Mouse (Mus musculus) urinary bladder, postnatal 4 days (tissue): ENCODE results near the gene Hist1h2an.
A peak's percentile ranks its signal among the peaks of the same experiment; 100 is the strongest.
"Not testable (repeated sequence)": the region's sequence is repeated elsewhere in the genome, so short reads cannot be mapped to it uniquely, and the experiment has no call there.

Experiments
- DNase-seq, 2 experiments: peaks; one replicate each; pipeline ENCODE4 v3.0.0; 2021 to 2022; ENCODE audit warnings: low spot score in 2 of 2

Hist1h2an gene

DNA sequence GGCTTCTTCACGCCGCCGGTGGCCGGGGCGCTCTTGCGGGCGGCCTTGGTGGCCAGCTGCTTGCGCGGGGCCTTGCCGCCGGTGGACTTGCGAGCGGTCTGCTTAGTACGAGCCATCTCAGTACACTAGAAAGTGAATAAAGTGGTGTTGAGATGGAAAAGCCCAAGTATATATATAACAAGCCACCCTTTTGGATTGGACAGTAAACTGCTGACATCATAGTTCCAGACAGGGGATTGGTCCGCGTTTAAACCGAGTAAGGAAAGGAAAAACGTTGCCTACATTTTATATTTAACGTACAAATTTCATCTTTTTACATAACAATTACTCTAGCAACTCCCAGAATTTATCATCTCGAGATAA is 3.8 kb downstream of the Hist1h2an start, which contains the start of gene Hist1h3i:
Gene Hist1h3i (minus strand): TSS at position 116 of the 363 bp plus-strand sequence.
- DNase-seq: peak in 1 of 2 experiments; percentile 30

DNA sequence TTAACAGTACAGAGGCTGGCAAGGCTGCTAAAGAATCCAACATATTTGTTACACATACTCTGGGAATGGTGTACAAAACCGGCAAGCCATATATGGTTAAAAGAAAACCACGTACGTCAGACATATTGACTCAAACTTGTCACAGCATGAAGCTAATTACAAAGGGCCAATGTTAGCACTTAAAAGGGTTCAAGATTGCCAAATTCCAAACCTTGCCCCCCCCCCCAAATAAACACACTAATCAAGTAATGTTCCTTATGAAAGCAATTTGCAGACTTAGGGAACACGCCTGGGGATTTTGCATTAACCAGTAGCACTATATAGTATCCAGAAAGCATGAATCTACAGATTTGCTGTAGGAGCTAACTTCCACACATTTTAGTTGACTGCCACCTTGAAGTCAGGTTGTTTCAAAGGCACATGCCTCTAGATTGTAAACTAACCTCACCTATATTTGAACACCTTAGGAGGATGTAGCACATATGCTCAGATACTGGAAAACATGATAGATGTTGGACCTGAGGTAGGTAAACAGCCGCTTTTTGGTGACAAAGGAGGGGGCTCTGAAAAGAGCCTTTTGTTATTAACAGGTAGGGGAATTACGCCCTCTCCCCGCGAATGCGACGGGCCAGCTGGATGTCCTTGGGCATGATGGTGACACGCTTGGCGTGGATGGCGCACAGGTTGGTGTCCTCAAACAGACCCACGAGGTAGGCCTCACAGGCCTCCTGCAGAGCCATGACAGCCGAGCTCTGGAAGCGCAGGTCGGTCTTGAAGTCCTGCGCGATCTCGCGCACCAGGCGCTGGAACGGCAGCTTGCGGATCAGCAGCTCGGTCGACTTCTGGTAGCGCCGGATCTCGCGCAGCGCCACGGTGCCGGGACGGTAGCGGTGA is 4.4 kb downstream of the Hist1h2an start:
- not testable (repeated sequence) for DNase-seq

GRCm38 (mm10) chr13:21781639-21782038 is 5.4 kb downstream of the Hist1h2an start:
- no peak for DNase-seq

GRCm38 (mm10) chr13:21781021-21781555 is 5.9 kb downstream of the Hist1h2an start:
- DNase-seq: no peak

DNA sequence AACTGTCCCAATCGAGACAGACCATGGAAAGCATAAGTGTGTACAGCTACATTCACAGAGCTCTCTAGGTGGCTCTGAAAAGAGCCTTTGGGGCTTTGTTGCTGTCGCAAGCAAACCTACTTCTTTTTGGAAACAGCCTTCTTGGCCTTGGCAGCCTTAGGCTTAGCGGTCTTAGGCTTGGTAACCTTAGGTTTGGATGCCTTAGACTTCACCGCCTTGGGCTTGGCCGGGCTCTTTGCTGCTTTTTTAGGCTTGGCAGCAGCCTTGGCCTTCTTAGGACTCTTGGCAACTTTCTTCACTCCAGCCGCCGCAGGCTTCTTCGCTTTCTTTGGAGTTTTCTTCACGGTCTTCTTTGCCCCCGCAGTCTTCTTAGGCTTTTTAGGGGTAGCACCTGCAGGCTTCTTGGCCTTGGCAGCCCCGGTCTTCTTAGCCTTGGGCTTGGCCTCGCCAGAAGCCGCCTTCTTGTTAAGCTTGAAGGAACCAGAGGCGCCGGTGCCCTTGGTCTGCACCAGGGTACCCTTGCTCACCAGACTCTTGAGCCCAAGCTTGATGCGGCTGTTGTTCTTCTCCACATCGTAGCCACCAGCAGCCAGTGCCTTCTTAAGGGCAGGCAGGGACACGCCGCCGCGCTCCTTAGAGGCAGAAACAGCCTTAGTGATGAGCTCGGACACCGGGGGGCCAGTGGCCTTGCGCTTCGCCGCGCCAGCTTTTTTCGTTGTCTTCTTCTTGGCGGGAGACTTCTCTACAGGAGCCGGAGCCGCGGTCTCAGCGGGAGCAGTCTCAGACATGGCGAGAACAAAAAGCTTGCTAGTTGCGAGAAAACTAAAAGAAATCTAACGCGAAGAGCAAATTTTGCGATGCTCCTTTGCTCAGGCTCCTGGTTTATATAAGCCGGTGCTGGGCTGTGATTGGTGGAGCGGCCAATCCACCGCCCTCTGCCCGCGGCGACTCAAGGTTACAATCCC is 7.0 kb downstream of the Hist1h2an start, which contains the start of gene Hist1h1b:
Gene Hist1h1b (minus strand): TSS at position 859 of the 965 bp plus-strand sequence.
- DNase-seq: peak; percentile 51 to 63

DNA sequence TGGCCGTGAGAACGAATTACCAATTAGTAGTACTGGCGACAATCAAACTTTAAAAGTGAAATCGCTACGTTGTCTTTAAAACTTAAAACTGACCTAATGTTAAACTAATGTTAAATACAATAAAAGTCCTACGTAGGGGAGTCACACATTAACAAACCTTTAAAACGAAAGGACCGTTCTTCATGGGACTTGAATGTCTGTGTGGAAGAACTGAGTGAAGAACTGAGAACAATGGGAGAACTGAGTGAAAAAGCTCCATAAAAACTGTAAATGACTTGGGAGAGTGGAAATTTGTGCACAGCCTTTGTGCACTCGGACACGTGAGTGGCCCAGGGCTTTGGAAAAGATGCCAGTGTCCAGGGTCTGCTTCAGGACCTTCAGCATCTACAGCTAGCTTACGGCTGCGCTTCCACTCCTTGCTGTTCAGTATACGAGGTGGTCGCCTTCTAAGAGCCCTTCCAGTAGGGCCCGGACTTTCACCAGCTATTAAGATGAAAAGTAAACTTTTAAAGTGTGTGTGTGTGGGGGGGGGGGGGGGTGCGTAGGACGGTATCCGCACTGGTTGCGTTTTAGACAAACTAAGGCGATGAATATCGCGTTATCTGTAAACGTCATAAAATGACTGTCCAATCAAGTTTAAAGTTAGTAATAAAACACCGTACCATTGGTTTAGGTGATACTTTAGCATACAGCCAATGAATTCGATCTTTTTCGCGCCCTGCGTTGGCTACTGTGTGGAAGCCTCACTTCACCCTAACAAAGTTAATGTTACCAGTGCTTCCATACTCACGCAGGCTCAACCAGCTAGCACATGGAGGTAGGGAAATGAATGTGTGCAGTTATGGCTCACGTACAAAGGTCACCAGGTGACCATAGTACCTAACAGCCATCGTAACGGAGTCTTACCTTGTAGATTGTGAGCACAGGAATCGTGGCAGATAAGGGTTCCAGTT is 7.9 kb downstream of the Hist1h2an start:
- DNase-seq: peak; percentile 54 to 66

DNA sequence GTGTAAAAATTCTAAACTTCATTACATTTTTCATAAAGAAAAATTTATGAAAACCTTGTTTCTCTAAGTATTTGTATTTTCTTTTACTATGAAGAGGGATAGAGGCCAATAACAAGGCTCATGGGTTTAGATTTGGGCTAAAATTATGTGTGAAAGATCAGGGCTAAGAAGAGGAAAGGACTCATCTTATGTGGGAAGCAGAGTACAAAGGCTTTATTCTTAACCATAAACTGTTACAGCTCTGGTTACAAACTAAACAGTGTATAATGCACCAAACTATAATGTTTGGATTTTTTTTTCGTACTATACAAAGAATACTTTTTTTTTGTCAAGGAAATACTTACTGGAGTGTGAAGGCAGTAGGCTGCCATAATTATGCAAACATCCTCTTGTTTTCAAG is 31.3 kb downstream of the Hist1h2an start:
- no peak for DNase-seq

- DNase-seq: not testable (repeated sequence)
These were observed 32.6 kb downstream of the Hist1h2an start for GRCm38 (mm10) chr13:21754294-21755001.

- DNase-seq: peak in 1 of 2 experiments; percentile 50
These were observed 33.3 kb downstream of the Hist1h2an start, which contains the start of the genes Hist1h2ak and Hist1h2bn for GRCm38 (mm10) chr13:21753524-21754285. TSS of gene Hist1h2ak (minus strand) at chr13:21753827. TSS of gene Hist1h2bn (plus strand) at chr13:21754123.

DNA sequence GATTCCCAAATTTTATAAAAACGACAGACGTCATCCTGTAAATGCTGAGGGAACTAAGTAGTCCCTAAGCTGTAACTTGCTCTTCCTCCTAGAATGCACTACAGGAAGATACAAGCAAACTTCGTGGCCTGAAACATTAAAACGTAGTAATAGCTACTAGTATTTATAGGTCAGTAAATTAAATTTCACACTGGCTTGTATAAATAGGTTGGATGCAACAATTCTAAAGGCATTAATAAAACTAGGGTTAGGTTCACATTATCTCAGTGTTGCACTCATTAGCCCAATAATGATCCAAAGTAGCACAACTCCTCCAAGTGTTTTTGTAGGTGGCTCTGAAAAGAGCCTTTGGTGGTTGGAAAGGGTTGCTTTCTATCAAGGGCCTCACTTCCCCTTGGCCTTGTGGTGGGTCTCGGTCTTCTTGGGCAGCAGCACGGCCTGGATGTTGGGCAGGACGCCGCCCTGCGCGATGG is 33.9 kb downstream of the Hist1h2an start:
- DNase-seq: no peak

DNA sequence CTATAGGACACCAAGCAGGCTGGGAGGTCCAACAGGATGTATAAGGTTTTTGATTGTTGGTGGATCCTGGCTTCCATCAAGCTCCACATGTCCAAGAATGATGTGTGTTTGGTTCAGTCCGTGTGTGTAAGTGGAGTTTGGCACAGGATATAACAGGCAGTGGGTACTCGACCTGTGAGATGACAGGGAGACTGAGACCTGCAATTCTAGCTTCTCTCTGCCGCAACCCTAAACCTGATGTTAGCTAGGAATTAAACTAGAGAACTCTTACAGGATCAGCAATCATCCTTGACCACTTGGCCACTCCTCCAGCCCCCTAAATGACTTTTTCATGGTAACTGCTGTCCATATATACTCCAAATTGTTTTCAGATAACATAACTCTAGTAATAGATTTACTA is 34.7 kb downstream of the Hist1h2an start:
- no peak for DNase-seq

GRCm38 (mm10) chr13:21751827-21752226 is 35.2 kb downstream of the Hist1h2an start:
- no peak for DNase-seq

DNA sequence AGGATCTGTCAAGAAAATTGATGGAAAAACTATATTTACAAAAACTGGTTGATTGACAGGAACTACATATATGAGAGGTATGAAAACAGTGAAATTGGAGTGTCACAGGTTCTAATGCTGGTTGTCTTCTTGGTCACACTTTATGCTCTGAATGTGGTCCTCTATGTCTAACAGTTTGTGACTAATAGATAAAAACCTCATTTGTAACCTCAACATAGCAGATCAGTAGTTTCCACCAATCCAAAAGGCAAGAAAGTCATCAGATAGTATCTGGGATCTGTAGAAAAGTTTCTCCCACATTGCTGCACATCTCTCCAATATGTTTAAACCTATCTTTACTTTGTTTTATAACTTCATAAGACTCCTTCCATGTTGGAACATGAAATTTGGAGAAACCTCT is 35.6 kb downstream of the Hist1h2an start:
- DNase-seq: no peak

DNA sequence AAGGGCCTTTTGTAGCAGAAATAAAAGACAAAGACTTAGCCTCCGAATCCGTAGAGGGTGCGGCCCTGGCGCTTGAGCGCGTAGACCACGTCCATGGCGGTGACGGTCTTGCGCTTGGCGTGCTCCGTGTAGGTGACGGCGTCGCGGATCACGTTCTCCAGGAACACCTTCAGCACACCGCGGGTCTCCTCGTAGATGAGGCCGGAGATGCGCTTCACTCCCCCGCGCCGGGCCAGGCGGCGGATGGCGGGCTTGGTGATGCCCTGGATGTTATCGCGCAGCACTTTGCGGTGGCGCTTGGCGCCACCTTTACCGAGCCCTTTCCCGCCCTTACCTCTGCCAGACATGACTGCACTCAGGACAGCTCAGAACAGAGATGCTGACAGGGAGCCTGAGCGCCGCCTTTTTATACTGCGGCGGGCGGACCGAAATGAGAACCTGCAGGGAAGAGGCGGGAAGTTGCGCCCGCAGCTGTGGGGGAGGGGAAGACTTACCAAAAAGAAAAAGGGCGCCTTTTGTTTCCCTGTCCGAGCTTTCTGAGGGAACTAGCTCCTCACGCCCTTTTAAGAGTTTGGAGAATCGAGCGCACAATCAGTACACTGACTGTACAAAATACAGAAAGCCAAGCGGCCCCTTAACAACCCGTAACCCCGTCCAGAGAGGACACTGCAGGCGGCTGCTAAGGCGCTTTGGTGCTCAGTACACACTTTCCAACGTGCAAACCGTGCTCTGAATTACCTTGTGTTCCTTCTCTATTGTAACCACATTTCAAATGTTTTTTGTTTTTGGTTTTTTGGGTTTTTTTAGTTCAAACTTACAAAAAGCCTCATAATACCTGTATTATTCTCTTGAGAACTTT is 36.6 kb downstream of the Hist1h2an start, which contains the start of gene Hist1h4k:
Gene Hist1h4k (minus strand): TSS at position 347 of the 859 bp plus-strand sequence.
- DNase-seq: peak; percentile 89 to 92

DNA sequence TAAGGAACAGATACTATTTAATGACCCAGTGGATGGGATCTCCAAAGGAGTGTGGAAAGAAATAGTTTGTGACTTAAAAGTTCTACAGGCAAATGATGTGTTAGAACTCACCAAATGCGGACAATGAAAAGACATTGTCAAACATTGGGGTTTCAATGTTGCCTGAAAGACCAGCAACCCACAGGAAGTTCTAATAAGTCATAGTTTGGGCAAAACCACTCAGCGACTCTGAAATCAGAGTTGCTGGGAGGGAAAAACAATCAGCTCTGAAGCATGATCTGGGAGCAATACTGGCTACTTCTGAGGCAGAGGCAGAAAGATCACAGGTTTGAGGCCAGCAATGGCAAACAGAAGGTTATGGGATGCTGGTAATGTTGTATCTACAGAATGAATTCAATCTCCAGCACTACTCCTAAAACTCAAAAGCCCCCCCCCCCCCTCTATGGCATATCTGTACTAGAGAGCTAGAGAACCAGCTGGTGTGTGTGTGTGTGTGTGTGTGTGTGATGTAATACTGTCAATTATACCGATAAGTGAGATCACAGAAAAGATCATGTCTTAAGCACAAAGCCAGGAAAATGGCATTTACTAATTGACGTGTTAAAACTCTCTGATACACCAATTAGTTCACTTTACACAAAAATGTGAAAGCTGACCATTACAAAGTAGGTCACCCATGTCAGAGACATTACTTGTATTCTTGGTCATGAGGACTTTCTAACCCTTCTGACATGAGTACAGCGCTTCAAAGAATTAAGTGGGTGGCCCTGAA is 37.4 kb downstream of the Hist1h2an start:
- no peak for DNase-seq

GRCm38 (mm10) chr13:21745006-21745405 is 42.0 kb downstream of the Hist1h2an start:
- no peak for DNase-seq
